Mouse (Mus musculus): ENCODE results near the gene Tmem130.

- TF ChIP-seq CTCF (IDR thresholded peaks at IDR 0.05; ENCODE audit: extremely low read depth, insufficient read length, insufficient replicate concordance, low read depth, low read length): no peak
- no peak for TF ChIP-seq POLR2A (IDR thresholded peaks at IDR 0.05; ENCODE audit: low read depth, low read length)
These were observed 73.2 kb downstream of the Tmem130 start for GRCm38 (mm10) chr5:144688371-144688770.

Measured in small intestine, adult 2 months (tissue).